Mouse (Mus musculus): ENCODE measurements at regions not wholly inside any gene's neighbourhood (a gene's known extent, or its start where the extent isn't known, plus 50 kb on each side); places are given as distances from the start of the nearest gene placed in this dataset.

- no peak for DNase-seq (ENCODE audit: low read depth in 2 of 2, low spot score in 2 of 2)
Measured at GRCm38 (mm10) chr6:89005094-89005493, 103.0 kb downstream of the Tpra1 start.

GRCm38 (mm10) chr6:89006997-89007396, 104.9 kb downstream of the Tpra1 start:
- DNase-seq (ENCODE audit: low read depth in 2 of 2, low spot score in 2 of 2) = no peak

- no peak for DNase-seq (ENCODE audit: low read depth in 2 of 2, low spot score in 2 of 2)
Measured at GRCm38 (mm10) chr6:89007516-89007915, 105.5 kb downstream of the Tpra1 start.

GRCm38 (mm10) chr6:89008614-89009171, 106.6 kb downstream of the Tpra1 start:
- no peak for DNase-seq (ENCODE audit: low read depth in 2 of 2, low spot score in 2 of 2)

GRCm38 (mm10) chr6:89012998-89013689, 111.1 kb downstream of the Tpra1 start:
- DNase-seq (ENCODE audit: low read depth in 2 of 2, low spot score in 2 of 2) = no peak

DNA sequence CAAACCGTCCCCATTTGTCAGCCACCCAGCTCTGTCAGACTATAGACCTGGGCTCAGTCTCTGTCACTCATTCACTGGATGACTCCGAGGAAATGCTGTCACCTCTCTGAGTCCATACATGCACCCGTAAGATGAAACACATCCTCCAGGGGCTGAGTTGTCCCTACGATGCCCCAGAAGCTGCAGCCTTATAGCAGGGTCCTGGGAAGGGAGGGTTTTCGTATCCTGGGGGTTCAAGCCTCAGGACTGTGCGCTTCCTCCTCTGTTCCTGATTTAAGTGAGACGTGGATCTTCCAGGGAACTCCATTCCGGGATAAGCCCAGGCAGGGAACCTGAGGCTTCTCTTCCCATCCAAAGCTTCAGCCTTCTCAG, 111.6 kb downstream of the Tpra1 start:
- no peak for DNase-seq (ENCODE audit: low read depth in 2 of 2, low spot score in 2 of 2)

DNA sequence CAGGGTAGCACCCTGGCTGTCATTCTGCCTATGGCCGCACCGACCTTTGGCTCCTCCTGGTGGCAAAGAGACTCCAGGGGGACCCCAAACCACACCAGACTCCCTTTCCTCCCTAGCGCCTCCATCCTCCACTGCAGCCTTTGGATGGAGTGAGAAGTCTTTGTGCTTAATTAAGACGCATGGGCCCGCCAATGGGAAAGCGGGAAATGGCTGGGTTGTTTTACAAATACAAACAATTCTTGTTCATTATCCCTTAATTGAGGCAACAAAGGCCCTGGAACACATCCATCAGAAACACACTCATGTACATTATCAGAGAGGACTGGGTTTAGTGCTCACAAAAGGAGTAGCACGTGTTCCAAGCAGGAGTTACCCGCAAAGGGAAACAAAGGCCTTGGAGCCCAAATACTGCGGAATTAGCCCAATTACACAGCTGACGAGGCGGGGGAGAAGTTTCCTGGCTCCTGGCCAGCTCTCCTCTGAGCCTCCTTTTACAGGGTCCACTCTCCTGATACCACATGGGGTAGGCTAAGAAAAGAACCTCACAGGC, 122.1 kb downstream of the Tpra1 start:
- no peak for DNase-seq (ENCODE audit: low read depth in 2 of 2, low spot score in 2 of 2)

DNA sequence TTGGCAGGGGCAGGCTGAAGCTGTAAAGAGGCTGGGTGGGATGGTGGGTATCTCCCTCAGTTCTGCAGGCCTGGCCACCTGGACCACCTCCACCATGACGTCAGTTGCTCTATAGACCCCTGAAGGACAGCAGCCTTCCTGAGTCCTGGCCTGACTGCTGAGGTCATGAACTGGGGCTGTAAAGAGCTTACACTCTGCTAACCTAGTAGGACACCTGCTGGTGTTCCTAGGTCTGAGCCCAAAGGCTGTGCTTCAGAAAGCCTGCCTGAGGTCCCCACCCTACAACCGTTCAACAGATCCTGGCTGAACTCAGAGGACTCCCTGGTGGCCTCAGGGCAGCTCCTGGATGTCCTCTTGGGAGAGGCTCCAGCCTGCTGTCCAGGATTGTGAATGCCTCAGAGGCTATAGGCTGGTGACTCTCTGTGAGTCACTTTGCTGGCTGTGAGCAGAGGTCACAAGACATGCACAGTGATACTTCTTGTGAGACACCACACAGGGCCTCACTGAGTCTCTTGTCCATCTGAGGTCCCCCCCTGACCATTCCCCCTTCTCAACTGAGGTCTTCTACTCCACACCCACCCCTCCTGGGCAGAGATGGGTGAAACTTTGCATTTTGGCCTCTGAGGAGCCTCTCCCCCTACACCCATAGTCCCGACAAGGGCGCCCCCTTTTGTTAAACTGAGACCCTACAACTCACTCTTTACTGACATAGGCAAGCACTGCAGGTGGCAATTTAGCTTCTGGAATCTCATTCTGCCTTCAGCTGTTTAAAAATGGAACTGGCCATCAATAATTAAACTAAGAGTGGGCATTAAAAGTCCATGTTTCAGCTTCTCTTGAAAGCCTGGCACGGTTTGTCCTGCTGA, 131.6 kb downstream of the Tpra1 start:
- DNase-seq (ENCODE audit: low read depth in 2 of 2, low spot score in 2 of 2) = no peak

DNA sequence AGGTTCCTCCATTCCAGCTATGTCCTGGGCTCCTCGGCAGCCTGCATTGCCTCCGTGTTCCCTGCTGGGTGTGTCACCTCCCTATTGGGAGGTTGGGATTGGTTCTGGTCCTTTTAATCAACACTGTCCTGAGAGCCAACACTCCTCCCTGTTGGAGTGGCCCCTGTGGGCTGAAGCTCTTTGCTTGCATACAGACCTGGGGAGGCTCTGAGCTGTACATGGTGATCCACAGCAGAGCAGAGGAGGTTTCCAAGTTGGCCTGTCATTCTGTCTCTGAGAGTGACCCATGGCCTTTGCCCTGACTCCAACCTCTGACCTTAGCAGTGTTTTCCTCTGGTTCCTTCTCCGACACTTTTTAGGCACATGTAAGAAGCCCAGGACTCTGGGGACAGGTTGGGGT, 132.4 kb downstream of the Tpra1 start:
- no peak for DNase-seq (ENCODE audit: low read depth in 2 of 2, low spot score in 2 of 2)

DNA sequence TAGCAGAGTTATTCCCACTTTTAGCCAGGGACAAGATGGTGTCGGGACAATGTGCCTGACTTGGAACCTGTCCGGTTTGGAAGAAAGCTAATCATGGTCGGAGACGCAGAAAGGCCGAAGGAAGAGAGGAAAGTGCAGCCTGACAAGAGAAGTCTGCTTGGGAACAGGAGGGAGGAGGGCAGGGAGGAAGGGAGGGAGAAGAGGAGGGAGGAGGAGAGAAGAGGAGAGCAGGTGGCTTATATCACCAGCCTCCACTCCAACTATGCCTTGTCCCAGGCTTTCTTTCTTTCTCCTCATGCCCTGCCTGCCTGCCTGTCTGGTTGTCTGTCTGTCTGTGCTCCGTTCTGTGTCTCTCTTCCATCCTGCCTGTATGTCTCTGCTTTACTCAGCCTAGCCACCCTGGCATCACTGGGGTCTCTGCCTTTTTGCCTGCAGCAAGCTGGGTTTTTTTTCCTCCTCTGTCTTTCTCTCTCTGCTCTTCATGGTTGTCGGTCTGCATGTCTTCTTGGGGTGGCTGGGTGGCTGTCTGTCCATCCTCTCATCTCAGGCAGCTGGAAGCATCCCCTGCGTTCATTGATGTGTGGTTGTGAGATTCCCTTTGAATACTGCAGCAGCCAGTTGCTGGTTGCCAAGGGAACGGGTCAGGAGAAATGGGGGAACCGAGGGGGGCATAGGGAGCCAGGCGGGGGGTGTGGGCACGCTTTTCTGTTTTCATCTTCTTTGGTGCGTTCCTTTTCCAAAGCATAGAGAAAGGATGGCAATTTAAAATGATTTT, 133.2 kb downstream of the Tpra1 start:
- no peak for DNase-seq (ENCODE audit: low read depth in 2 of 2, low spot score in 2 of 2)

DNA sequence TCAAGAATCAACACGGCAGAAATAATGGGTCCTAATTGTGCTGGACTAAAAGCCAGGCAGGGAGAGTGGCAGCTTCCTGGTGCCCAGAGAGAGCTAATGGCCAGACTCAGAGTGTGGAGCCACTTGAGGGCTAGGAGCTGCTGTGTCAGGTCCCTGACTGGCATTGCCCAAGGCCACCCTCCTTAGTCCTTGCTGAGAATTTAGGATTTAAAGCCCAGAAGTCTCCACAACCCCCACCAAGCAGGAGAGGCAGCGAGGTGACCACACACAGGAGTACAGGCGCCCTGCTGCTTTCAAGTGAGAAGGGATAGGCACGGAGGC, 133.7 kb downstream of the Tpra1 start:
- no peak for DNase-seq (ENCODE audit: low read depth in 2 of 2, low spot score in 2 of 2)

GRCm38 (mm10) chr6:89037392-89037791, 135.3 kb downstream of the Tpra1 start:
- no peak for DNase-seq (ENCODE audit: low read depth in 2 of 2, low spot score in 2 of 2)

DNA sequence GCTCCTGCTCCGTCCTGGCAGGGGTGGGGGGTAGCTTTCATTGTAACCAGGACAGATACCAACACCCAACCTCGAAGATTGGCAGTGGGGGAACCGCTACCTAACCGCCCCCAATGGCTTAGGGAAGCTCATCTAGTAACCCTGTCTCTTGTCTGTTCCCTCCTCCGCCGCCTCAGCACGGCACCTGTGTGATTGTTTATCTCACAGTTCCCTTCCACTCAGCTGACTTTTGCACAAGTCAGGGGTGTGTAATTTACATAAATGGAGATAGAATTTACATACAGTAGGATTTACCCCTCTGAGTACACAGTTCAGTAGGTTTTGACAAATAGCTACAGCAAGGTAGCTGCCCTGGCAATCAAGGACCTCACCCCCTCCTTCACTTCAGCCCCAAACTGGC, 135.8 kb downstream of the Tpra1 start:
- no peak for DNase-seq (ENCODE audit: low read depth in 2 of 2, low spot score in 2 of 2)

GRCm38 (mm10) chr6:89040919-89041318, 138.9 kb downstream of the Tpra1 start:
- no peak for DNase-seq (ENCODE audit: low read depth in 2 of 2, low spot score in 2 of 2)

DNA sequence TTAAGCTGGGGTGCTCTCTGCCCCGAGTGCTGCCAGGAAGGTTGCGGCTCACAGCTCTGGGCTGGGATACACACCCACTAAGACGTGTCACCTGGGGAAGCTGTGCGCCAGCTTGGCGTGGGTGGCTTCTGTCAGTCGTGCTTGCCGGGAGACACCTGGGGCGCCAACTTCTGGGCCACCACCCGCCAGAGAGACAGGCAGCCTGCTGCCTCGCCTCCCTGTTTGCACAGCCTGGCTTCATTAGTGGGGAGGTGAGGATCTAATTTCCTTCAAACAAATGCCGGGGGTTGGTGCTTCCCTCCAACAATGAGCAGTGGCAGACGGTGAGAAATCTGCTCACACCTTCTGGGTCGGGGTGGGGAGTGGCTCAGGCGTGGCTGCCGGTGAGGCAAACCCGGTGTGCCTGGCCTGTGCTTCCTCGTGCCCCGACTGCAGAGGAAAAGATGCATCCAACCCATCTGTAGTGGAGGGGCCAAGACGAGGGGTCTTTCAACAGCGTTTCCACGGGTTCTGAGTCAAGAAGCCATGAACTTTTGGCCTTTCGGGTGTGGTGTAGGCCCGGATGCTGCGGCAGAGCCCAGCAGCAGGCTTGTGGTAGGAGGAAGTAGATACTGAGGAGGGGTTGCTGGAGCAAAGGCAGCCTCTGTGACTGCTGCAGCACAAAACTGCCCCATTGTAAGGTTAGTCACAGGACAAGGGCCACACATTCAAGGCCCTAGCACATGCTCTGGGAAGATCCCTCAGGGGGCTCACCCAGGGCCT, 140.6 kb downstream of the Tpra1 start:
- DNase-seq (ENCODE audit: low read depth in 2 of 2, low spot score in 2 of 2) = peak; percentile 31 to 48

DNA sequence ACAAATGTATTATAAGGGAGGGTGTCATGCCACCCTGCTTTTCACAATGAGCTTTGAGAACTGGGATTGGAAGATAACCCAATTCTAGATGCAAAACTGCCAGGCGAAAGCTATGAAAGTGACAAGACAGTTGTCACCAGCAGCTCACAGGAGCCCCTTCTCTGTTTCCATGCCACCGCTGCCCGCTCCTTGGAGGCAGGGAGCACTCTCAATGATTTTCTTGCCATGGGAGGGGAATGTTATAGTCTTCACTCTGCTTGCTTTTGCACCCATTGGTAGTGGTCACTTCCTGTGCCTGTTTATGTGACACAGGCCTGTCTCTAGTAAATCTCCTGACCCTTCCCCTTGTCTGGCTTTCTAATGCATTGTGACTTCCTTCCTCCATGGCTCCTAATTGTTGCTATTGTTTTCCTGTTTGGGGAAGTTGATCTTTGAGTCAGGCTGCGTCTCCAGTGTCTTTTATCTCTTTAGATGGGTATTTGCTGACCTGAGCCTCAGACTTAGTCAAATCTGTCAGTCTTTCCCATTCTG, 143.4 kb downstream of the Tpra1 start:
- no peak for DNase-seq (ENCODE audit: low read depth in 2 of 2, low spot score in 2 of 2)

DNA sequence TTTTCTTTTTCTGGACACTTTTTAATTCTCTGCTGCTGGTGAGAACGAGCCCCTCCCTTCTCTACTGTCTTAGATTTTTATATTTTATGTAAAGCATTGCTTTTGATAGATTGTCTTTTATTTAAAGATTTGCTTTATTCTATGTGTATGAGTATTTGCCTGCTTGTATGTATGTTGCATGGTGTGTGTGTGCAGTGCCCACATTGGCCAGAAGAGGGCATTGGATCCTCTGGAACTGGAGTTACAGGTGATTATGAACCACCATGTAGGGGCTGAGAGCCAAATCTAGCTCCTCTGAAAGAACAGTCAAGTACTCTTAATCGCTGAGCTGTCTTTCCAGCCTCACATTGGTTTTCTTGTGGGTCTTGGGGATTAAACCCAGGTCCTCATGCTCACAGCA, 144.4 kb downstream of the Tpra1 start:
- DNase-seq (ENCODE audit: low read depth in 2 of 2, low spot score in 2 of 2) = no peak

DNA sequence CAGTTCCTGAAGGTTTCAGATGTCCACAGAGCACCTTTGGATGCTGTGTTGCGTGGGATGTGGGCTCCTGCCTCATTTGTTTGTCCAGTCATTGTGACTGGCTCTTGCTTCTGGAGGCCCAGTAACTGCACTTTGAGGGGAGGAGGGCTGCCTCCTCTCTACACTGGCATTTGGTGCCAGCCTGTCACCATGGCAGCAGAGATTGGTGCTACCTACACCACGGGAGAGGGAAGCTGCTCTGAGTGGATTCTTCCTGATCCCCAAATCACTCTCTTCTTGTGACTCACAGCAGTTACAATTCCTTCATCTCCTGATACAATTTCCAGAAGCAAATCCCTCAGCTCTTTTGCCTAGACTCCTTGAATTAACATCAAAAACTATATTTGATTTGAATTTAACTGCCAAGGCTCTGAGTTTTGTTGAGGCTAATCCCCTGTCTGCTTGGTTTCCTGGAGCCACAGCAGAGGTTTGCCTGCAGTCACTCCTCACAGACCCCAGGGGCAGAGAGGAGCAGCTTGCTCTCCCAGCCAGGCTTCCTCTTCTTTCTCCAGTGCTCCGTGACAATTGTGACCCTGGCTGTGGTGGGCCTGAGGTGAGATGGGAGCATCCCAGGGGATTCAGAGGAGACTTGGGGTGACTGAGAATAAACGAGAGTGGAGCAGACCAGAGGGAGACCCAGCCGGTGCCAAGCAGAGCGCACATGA, 145.7 kb downstream of the Tpra1 start:
- no peak for DNase-seq (ENCODE audit: low read depth in 2 of 2, low spot score in 2 of 2)

GRCm38 (mm10) chr6:89049290-89049689, 147.2 kb downstream of the Tpra1 start:
- no peak for DNase-seq (ENCODE audit: low read depth in 2 of 2, low spot score in 2 of 2)
